Mouse (Mus musculus): Measurements from ENCODE around the gene Stn1. TPM values are rescaled to one million over a fixed set of nuclear protein-coding genes. Genes with fewer than 3 reads are reported as not detected.

Gene Stn1
- total RNA-seq, 2 experiments from 2014 or later: 23.9 to 30.8 TPM

GRCm38 (mm10) chr19:47548432-47549076, 11.2 kb upstream of the Stn1 start:
- intact Hi-C loops (cut with DNase I): no loop called here
- DNase-seq (ENCODE audit: low spot score in 2 of 2): no peak

DNA sequence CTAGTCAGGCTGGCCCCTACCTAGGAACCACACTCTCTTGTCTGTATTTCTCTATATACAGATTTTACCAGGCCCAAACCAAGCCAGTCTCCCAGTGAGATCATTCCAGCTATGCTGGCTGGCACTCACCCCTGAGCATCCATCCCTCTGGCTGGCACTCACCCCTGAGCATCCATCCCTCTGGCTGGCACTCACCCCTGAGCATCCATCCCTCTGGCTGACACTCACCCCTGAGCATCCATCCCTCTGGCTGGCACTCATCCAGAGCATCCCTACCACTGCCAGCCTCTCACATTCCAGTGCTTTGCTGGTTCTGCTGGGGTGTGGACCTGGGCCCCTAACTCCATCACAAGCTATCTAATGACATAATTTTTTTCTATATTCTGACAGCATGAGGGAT, 8.2 kb upstream of the Stn1 start:
- intact Hi-C loops (cut with DNase I): no loop called here

GRCm38 (mm10) chr19:47545055-47545454, 7.7 kb upstream of the Stn1 start:
- no peak for DNase-seq (ENCODE audit: low spot score in 2 of 2)
- intact Hi-C loops (cut with DNase I): no loop called here

More for the DNA sequence above, 8.2 kb upstream of the Stn1 start:
- no peak for DNase-seq (ENCODE audit: low spot score in 2 of 2)

- intact Hi-C loops (cut with DNase I): no loop called here
- DNase-seq (ENCODE audit: low spot score in 2 of 2): no peak
Measured at GRCm38 (mm10) chr19:47542441-47542840, 5.1 kb upstream of the Stn1 start.

DNA sequence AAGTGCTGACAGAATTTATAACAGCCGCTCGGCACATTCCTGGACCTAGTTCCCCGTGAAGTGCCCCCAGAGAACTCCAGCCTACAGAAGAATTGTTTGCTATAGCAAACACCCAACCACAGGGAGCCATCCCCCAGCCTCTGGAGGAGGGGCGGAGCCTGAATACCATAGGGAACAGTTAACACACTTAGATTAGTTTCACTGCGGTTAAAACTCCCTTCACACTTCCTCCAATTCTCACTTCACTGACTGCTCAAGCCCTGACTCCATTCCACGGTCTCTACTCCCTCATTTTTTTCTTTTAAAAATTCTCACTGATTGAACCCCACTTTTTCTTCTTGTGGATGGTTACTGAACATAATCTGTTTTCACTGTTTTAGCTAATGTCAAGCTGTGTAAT, 1.5 kb upstream of the Stn1 start:
- intact Hi-C loops (cut with DNase I): no loop called here
- no peak for DNase-seq (ENCODE audit: low spot score in 2 of 2)

- no peak for DNase-seq (ENCODE audit: low spot score in 2 of 2)
- intact Hi-C loops (cut with DNase I): loop anchor here (1.0 to 2.0 kb wide), 2 partner anchors 43 to 193 kb away; partner anchors contain the start of gene Sfr1
Measured at GRCm38 (mm10) chr19:47537879-47538278, 572 bp upstream of the Stn1 start.

GRCm38 (mm10) chr19:47536521-47537299, 597 bp downstream of the Stn1 start:
- peak; percentile 94 to 96 for DNase-seq (ENCODE audit: low spot score in 2 of 2)
- intact Hi-C loops (cut with DNase I): loop anchor here (1.0 to 2.0 kb wide), 2 partner anchors 44 to 195 kb away; partner anchors contain the start of gene Sfr1

DNA sequence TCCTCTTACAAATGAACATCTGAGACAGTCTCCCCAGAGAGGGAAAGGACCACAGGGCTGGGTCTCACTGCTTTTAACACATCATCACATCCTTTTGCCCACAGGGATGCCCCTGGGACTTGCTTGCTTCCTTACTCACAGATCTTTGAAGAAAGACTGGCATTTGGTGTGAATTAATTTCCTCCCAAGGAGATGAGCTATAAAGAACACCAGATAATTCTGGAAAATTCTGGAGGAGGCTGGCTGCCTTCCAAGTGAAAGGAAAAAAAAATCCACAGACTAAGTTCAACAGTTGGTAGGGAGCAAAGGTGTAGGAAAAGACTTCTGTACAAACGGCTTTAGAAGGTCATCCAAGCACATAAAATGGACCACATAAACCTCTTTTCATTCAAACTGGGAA, 3.2 kb downstream of the Stn1 start:
- intact Hi-C loops (cut with DNase I): no loop called here
- DNase-seq (ENCODE audit: low spot score in 2 of 2): peak in 1 of 2 experiments; percentile 35

DNA sequence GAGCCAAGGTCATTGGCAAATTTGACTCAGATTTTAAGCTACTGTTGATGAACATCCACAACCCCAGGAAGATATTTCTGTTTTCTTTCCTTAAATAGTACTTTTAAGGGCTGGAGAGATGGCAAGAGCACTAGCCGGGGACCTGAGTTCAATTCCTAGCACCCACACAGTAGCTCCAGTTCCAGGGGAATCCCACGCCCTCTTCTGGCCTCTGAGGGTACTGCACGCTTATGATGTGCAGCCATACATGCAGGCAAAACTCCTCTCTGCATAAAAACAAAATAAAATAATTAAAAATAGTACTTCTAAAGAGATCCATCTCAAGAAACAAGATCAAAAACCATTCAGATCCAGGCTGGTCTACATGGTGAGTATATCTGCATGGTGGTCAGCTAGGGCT, 4.9 kb downstream of the Stn1 start:
- intact Hi-C loops (cut with DNase I): no loop called here
- DNase-seq (ENCODE audit: low spot score in 2 of 2): no peak

DNA sequence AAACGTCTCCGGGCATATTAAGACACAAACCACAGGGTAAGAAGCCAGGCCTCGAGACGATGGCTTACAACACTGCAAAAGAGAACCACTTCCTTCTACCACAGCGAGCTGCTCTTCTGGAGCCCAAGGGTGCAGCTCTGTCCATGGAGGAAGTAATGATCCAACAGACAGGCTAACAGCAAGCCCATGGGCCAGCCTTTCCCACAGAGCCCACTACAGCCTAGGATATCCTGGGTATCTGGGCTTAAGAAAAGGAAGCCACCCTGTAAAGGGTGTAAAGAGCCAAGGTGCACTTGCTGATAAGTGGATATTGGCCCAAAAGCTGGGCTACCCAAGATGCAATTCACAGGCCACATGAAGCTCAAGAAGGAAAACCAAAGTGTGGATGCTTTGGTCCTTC, 6.0 kb downstream of the Stn1 start:
- intact Hi-C loops (cut with DNase I): no loop called here
- no peak for DNase-seq (ENCODE audit: low spot score in 2 of 2)

GRCm38 (mm10) chr19:47526239-47526986, 10.9 kb downstream of the Stn1 start:
- intact Hi-C loops (cut with DNase I): no loop called here

DNA sequence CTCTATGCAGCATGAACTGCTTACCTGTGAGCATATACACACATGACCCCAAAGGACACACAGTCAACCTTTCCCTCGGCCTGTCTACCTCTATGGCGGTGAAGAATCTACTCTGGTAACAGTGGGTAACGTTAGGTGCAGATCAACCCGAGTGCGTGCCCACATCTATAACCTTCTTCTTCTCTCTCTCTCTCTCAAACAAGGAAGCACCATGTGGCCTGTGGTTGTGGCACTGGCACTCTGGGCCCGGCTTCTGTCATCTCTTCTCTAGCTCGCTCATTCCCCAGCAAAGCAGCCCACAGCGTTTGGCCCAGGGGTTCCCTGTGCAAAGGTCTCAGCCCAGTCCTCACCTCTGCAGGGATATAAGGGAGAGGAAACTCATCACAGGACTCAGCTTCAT, 12.4 kb downstream of the Stn1 start:
- intact Hi-C loops (cut with DNase I): no loop called here

More at GRCm38 (mm10) chr19:47526239-47526986, 10.9 kb downstream of the Stn1 start:
- peak; percentile 33 to 38 for DNase-seq (ENCODE audit: low spot score in 2 of 2)

GRCm38 (mm10) chr19:47521403-47521802, 15.9 kb downstream of the Stn1 start:
- intact Hi-C loops (cut with DNase I): no loop called here
- no peak for DNase-seq (ENCODE audit: low spot score in 2 of 2)

More for the DNA sequence above, 12.4 kb downstream of the Stn1 start:
- DNase-seq (ENCODE audit: low spot score in 2 of 2): no peak

- intact Hi-C loops (cut with DNase I): no loop called here
- DNase-seq (ENCODE audit: low spot score in 2 of 2): no peak
Measured at GRCm38 (mm10) chr19:47519163-47519893, 18.0 kb downstream of the Stn1 start.

GRCm38 (mm10) chr19:47518475-47519162, 18.7 kb downstream of the Stn1 start:
- intact Hi-C loops (cut with DNase I): no loop called here

GRCm38 (mm10) chr19:47517570-47517969, 19.7 kb downstream of the Stn1 start:
- DNase-seq (ENCODE audit: low spot score in 2 of 2): no peak
- intact Hi-C loops (cut with DNase I): no loop called here

More at GRCm38 (mm10) chr19:47518475-47519162, 18.7 kb downstream of the Stn1 start:
- no peak for DNase-seq (ENCODE audit: low spot score in 2 of 2)

GRCm38 (mm10) chr19:47516879-47517278, 20.4 kb downstream of the Stn1 start:
- DNase-seq (ENCODE audit: low spot score in 2 of 2): no peak
- intact Hi-C loops (cut with DNase I): no loop called here

GRCm38 (mm10) chr19:47515091-47515490, 22.2 kb downstream of the Stn1 start:
- DNase-seq (ENCODE audit: low spot score in 2 of 2): no peak
- intact Hi-C loops (cut with DNase I): no loop called here

- DNase-seq (ENCODE audit: low spot score in 2 of 2): no peak
- intact Hi-C loops (cut with DNase I): no loop called here
Measured at GRCm38 (mm10) chr19:47513618-47513897, 23.7 kb downstream of the Stn1 start.

Measured in left cerebral cortex, postnatal 36 days (tissue).